Mouse (Mus musculus) adrenal gland (tissue): ENCODE data around the gene Ppt1.

Source experiments
- intact Hi-C: fragments of 180-260 bp; cut with DNase I; formaldehyde crosslinking; loops from one replicate; pipeline ENCODE4 v1.15.1; 2025

Gene Ppt1

DNA sequence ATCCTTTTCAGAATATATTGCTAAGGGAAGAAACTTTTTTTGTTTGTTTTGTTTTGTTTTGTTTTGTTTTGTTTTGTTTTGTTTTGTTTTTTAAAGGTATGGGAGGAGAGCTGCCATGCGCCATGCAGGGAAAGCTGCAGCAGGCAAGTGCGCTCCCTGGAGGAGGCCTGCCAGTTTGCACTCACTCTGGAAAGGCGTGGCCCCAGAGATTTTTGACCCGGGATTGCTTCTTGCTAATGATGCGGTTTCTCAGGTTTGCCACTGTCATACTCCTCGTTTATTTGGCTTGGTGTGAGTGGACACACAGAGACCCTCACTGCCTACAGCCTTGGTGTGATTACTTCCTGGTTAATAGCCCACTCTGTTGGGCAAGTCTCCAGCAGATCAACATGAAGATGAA is 66.1 kb downstream of the Ppt1 start:
- intact Hi-C loops: no loop called here

DNA sequence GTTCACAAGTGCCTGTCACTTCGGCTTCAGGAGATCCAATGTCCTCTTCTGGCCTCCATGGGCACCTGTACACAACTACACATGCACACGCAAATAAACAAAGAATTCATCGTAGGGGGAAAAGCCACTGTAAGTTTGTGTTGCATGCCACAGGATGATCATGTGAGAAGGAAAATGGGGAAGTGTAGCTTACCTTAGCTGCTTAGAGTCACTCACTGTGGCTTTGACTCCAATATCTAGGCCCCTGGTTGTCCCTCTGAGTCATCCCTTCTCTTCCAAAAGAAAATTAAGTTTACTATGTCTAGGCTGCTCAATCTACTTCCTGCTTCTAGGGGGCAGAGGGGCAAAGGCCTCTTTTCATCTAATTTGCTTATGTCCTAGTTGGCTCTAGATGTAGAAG is 67.7 kb downstream of the Ppt1 start:
- intact Hi-C loops: no loop called here

DNA sequence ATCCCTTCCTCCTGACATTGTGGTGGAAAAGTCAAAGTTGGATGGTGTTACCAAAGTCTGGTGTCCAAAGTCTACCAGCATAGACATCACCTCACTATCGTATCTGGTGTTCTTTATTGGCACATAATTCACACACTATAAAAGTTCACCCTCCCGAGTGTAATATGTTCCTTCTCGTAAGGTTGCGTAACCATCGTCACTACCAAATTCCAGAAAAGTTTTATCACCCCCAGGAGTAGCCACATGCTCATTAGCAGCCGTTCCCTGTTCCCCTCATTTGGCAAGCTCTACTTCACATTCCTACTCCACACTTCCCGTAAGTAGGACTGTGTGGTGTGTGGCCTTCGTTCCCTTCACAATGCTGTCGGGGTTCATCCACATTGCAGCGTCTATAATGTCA is 69.3 kb downstream of the Ppt1 start:
- intact Hi-C loops: loop anchor here (5.0 kb wide), 1 partner anchor 177 kb away; no protein-coding TSS in a partner anchor
